Mouse (Mus musculus) forebrain, postnatal 0 days (tissue): ENCODE results near the gene Timm23. TPM values are rescaled to one million over a fixed set of nuclear protein-coding genes. Genes with fewer than 3 reads are reported as not detected.
A peak's percentile ranks its signal among the peaks of the same experiment; 100 is the strongest.

Experiments
- ATAC-seq: fragments of 200-750 bp; cut with Nextera tagmentation; 2 replicates; pipeline ENCODE4 v1.8.0; 2017; ENCODE audit warnings: mild to moderate bottlenecking, moderate library complexity
- DNase-seq: peaks from one replicate; pipeline ENCODE4 v3.0.0-alpha.2; 2015
- H3K27ac ChIP-seq: fragments of 300-500 bp; sonication (generic); 2 replicates; pipeline ENCODE4 v1.5.1; 2014; ENCODE audit warnings: low read depth, mild to moderate bottlenecking, antibody characterized with exemption, low read length, moderate library complexity, mixed read lengths
- H3K27me3 ChIP-seq: fragments of 300-500 bp; sonication (generic); 2 replicates; pipeline ENCODE4 v1.6.1; 2014; ENCODE audit warnings: mild to moderate bottlenecking, low read length, mixed read lengths; ENCODE audit not compliant: insufficient read depth
- H3K36me3 ChIP-seq: fragments of 300-500 bp; sonication (generic); 2 replicates; pipeline ENCODE4 v1.6.1; 2014; ENCODE audit warnings: mild to moderate bottlenecking, moderate library complexity; ENCODE audit not compliant: insufficient read depth
- H3K4me1 ChIP-seq: fragments of 300-500 bp; sonication (generic); 2 replicates; pipeline ENCODE4 v1.6.1; 2014; ENCODE audit warnings: antibody characterized with exemption; ENCODE audit not compliant: insufficient read depth
- H3K4me2 ChIP-seq: fragments of 300-500 bp; sonication (generic); 2 replicates; pipeline ENCODE4 v1.6.1; 2014; ENCODE audit warnings: low read depth, mild to moderate bottlenecking, moderate library complexity
- H3K4me3 ChIP-seq: fragments of 300-500 bp; sonication (generic); 2 replicates; pipeline ENCODE4 v1.5.1; 2014; ENCODE audit warnings: low read depth, low read length, mixed read lengths
- H3K9ac ChIP-seq: fragments of 300-500 bp; sonication (generic); 2 replicates; pipeline ENCODE4 v1.6.1; 2014; ENCODE audit warnings: mild to moderate bottlenecking
- H3K9me3 ChIP-seq: fragments of 300-500 bp; sonication (generic); 2 replicates; pipeline ENCODE4 v1.6.1; 2016; ENCODE audit warnings: low read length
- CTCF ChIP-seq: sonication (generic); IDR thresholded peaks from 2 replicates; pipeline ENCODE4 v1.5.1; 2016; ENCODE audit warnings: antibody characterized with exemption, control low read depth, low read depth
- WGBS: fragments of 180-500 bp; shearing (Covaris S2); extraction: QIAGEN DNeasy Blood & Tissue Kit; methylation state at CpG from one replicate; pipeline ENCODE4 v1.1.7; 2014; 5-methylcytosine and 5-hydroxymethylcytosine counted together
- polyA plus RNA-seq: library from polyadenylated mRNA; unstranded; fragments of >200 nt; fragmentation: Nextera tagmentation; extraction: Ambion mirVana; gene quantifications from 2 replicates; pipeline ENCODE4 v1.2.1, GENCODE M21; 2015
- total RNA-seq: library from RNA; depleted of rRNA; stranded (reverse); fragments of >200 nt; gene quantifications from 2 replicates; pipeline ENCODE4 v1.2.3, GENCODE M21; 2014

Timm23 gene
- total and polyA plus RNA-seq, 2 experiments from 2014 or later, result 123 to 253 TPM

GRCm38 (mm10) chr14:32159150-32159670, 42.5 kb downstream of the Timm23 start:
- H3K27me3 ChIP-seq, result no peaks in the 10 kb centered on the region
- H3K4me1 ChIP-seq, result peaks cover 9% of the 10 kb centered on the region
- peak; percentile 9; the same call in 1 of the 2 replicates for ATAC-seq
- WGBS, result 32% methylated on average over 4 of the region's 4 CpGs
- no peak for TF ChIP-seq CTCF
- no peaks in the 10 kb centered on the region for H3K9me3 ChIP-seq
- no peak for DNase-seq
- H3K4me2 ChIP-seq, result peak overlapping the region; percentile 43
- peak overlapping the region; percentile 98 for H3K9ac ChIP-seq
- H3K36me3 ChIP-seq, result no peaks in the 10 kb centered on the region
- H3K4me3 ChIP-seq, result peak overlapping the region; percentile 97
- peak overlapping the region; percentile 68; the same call in 1 of the 2 replicates for H3K27ac ChIP-seq

GRCm38 (mm10) chr14:32154758-32155157, 46.9 kb downstream of the Timm23 start:
- Histone ChIP-seq H3K27ac (no peak overlapping the region), H3K36me3 (no peaks in the 10 kb centered on the region), H3K4me2 (no peak overlapping the region), H3K9me3 (no peaks in the 10 kb centered on the region), H3K9ac (no peak overlapping the region), H3K4me3 (no peak overlapping the region), H3K27me3 (no peaks in the 10 kb centered on the region), H3K4me1 (no peaks in the 10 kb centered on the region)
- no peak for TF ChIP-seq CTCF
- WGBS, result 89% methylated on average over 6 of the region's 6 CpGs
- DNase-seq (no peak), ATAC-seq (no peak)

- no peaks in the 10 kb centered on the region for H3K27me3 ChIP-seq
- no peak overlapping the region for H3K4me2 ChIP-seq
- H3K9ac ChIP-seq, result no peak overlapping the region
- ATAC-seq (no peak), DNase-seq (no peak)
- no peak overlapping the region for H3K27ac ChIP-seq
- 95% methylated on average over 2 of the region's 2 CpGs for WGBS
- 0 out of 2 replicates have a peak, but pooled peaks cover under 1% of the 10 kb centered on the region for H3K9me3 ChIP-seq
- no peak for TF ChIP-seq CTCF
- no peaks in the 10 kb centered on the region for H3K36me3 ChIP-seq
- H3K4me3 ChIP-seq, result no peak overlapping the region
- H3K4me1 ChIP-seq, result no peaks in the 10 kb centered on the region
Measured at GRCm38 (mm10) chr14:32153156-32153555, 48.5 kb downstream of the Timm23 start.

- Histone ChIP-seq H3K27me3 (no peaks in the 10 kb centered on the region), H3K9me3 (0 out of 2 replicates have a peak, but pooled peaks cover 4% of the 10 kb centered on the region), H3K27ac (no peak overlapping the region), H3K4me2 (no peak overlapping the region), H3K9ac (no peak overlapping the region), H3K4me1 (no peaks in the 10 kb centered on the region), H3K36me3 (no peaks in the 10 kb centered on the region), H3K4me3 (no peak overlapping the region)
- ATAC-seq (no peak), DNase-seq (no peak)
- 89% methylated on average over 18 of the region's 18 CpGs for WGBS
- TF ChIP-seq CTCF, result no peak
Measured at GRCm38 (mm10) chr14:32152243-32152965, 49.3 kb downstream of the Timm23 start.

- TF ChIP-seq CTCF, result 0 out of 2 replicates have a peak, but pooled peaks have one; percentile 4
- H3K4me2 ChIP-seq, result no peak overlapping the region
- H3K9me3 ChIP-seq, result 0 out of 2 replicates have a peak, but pooled peaks cover 4% of the 10 kb centered on the region
- no peaks in the 10 kb centered on the region for H3K27me3 ChIP-seq
- no peaks in the 10 kb centered on the region for H3K36me3 ChIP-seq
- H3K4me1 ChIP-seq, result no peaks in the 10 kb centered on the region
- WGBS, result 89% methylated on average over 2 of the region's 2 CpGs
- no peak overlapping the region for H3K9ac ChIP-seq
- ATAC-seq (no peak), DNase-seq (no peak)
- no peak overlapping the region for H3K27ac ChIP-seq
- H3K4me3 ChIP-seq, result no peak overlapping the region
Measured at GRCm38 (mm10) chr14:32150872-32151271, 50.8 kb downstream of the Timm23 start.

GRCm38 (mm10) chr14:32146578-32146977, 55.1 kb downstream of the Timm23 start:
- Histone ChIP-seq H3K27ac (no peak overlapping the region), H3K36me3 (no peaks in the 10 kb centered on the region), H3K9me3 (0 out of 2 replicates have a peak, but pooled peaks cover 4% of the 10 kb centered on the region), H3K4me2 (no peak overlapping the region), H3K9ac (no peak overlapping the region), H3K27me3 (no peaks in the 10 kb centered on the region), H3K4me3 (no peak overlapping the region), H3K4me1 (no peaks in the 10 kb centered on the region)
- no peak for TF ChIP-seq CTCF
- ATAC-seq (no peak), DNase-seq (no peak)
- WGBS, result 64% methylated on average over 2 of the region's 2 CpGs

- TF ChIP-seq CTCF, result no peak
- Histone ChIP-seq H3K36me3 (no peaks in the 10 kb centered on the region), H3K9me3 (0 out of 2 replicates have a peak, but pooled peaks cover 4% of the 10 kb centered on the region), H3K4me3 (no peak overlapping the region), H3K4me1 (no peaks in the 10 kb centered on the region), H3K4me2 (no peak overlapping the region), H3K27me3 (no peaks in the 10 kb centered on the region), H3K9ac (no peak overlapping the region), H3K27ac (no peak overlapping the region)
- no peak for ATAC-seq
- 88% methylated on average over 7 of the region's 7 CpGs for WGBS
- DNase-seq, result no peak
Measured at GRCm38 (mm10) chr14:32145809-32146511, 55.7 kb downstream of the Timm23 start.
